Mouse (Mus musculus) cerebellum, adult 9-10 months (tissue): ENCODE results near the gene Cyld.

Experiments
- DNase-seq: peaks from one replicate; pipeline ENCODE4 v3.0.0; 2022

Gene Cyld

DNA sequence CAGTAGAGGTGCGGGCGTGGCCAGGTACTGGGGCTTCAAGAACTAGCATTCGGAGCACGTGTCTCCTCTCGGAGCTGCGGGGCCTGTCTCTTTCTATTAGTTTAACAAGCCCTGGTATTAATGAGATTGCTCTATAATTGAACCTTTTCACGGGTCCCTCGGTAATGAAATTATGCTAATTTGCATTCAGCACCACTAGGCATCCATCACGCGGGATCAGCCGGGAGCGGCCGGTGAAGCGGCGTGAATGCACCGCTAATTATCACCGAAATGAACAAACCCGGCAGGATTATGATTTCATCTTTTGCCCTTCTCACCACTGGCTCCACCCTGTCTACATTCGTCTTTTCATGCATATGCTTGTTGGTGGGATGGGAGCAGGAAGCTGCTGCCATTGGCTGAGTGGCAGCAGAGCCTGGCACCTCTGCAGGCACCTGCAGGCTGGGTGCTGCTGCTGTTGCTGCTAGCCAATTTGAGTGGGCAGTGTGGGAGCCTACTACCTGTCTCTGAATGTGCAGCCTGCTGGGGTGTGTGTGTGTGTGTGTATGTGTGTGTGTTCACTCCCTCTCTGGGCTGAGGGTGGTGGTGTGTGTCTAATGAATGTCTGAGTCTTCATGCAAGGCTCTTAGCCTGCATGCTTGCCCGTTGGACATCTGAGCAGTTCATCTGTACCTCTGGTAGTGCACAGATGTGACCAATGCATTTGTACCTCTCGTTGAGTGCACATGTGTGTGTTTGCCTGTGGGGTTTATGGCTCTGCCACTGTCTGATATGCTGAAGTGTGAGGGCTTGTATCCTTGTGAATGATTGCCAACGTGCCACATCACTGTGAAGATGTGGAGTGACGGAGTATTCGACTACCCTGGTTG, 97.2 kb downstream of the Cyld start:
- DNase-seq = no peak

DNA sequence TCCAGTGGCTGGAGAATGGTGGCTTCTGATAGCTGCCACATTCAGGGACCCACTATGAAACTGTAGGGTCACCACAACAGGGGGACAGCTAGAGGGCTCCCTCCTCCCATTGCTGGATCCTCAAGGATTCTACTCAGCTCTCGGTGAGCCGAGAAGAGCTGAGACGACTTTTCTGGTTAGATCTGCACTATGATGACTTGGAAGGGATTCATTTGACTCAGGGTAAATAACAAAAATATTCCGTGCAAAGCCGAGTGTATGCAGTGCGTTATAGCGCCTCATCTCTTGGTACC, 97.7 kb downstream of the Cyld start:
- DNase-seq = no peak

DNA sequence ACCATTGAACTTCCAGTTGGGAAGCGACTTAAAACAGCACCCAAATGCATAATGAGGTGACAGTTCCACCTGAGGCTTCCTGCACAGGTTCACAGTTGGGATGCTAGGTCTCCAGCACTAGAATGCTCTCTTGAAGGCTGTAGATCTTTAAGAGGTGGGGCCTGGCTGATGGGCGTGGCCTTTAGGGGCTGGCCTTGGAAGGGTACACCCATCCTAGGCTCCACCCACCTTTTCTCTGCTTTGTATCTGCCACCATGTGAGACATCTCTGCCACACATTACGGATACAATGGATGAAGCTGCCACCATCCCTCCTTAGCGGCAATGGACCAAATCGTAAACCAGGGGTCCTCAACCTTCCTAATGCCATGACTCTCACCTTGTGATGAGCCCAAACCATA, 99.1 kb downstream of the Cyld start:
- DNase-seq = no peak

DNA sequence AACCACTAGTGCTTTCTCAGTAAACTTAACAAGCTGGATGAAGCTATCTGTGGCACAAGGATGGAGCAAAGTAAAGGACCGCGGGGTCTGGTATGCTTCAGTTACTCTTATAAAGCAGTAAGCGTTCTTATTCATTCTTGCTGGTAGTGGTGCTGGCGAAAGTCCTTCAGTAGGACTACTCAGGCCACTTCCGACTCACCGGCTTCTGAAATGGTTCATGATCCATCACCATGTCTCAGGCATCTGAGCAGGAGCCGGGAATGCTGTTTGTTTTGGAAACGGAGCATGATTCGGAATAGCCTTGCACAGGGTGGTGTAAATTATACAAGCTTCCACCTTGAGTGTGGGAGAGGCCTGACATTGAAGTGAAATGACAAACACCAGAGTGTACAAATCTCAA, 99.8 kb downstream of the Cyld start:
- DNase-seq = no peak
